Mouse (Mus musculus): ENCODE data around the gene Nalcn. TPM values are rescaled to one million over a fixed set of nuclear protein-coding genes. Genes with fewer than 3 reads are reported as not detected.

Nalcn gene
- polyA plus RNA-seq, 1 experiment, result 0.91 TPM

DNA sequence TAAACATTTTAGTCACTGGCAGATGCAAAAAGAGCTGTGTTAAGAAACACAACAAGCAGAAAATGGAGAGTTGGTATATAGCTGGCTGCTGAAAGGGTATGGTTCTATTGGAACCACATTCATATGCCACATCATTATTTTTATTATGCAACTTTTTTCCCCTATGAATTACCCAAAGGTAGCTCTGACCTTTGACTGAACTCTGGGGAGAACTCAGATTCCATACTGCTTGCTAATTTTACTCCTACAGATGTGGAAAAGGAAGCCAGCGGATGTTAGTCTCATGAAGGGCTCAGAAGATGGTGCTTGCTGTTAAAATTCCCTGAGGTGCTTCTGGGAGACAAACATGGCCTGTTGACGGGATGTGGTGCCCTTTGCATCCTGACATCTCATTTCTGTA is 389.9 kb downstream of the Nalcn start:
- TF ChIP-seq POLR2A (IDR thresholded peaks at IDR 0.05; ENCODE audit: insufficient read depth, low read length), result no peak
- no peak for TF ChIP-seq CTCF (IDR thresholded peaks at IDR 0.05; ENCODE audit: low read depth, low read length)
- no peak for TF ChIP-seq EP300 (IDR thresholded peaks at IDR 0.05; ENCODE audit: insufficient read depth, low read depth, low read length)
- Histone ChIP-seq H3K36me3 (ENCODE audit: control insufficient read depth, insufficient read depth, low read length, poor library complexity, severe bottlenecking) (no peaks in the 10 kb centered on the region), H3K9ac (ENCODE audit: low read depth, poor library complexity, severe bottlenecking) (no peak overlapping the region), H3K4me3 (ENCODE audit: low read depth, low read length) (no peak overlapping the region), H3K4me1 (ENCODE audit: control insufficient read depth, insufficient read depth, low read length) (no peaks in the 10 kb centered on the region), H3K27me3 (ENCODE audit: control insufficient read depth, insufficient read depth, low read length, poor library complexity, severe bottlenecking) (no peaks in the 10 kb centered on the region), H3K9me3 (replicated peaks; ENCODE audit: control insufficient read depth, insufficient read depth, low read length, poor library complexity, severe bottlenecking) (no peaks in the 10 kb centered on the region), H3K27ac (ENCODE audit: insufficient read depth, low read length) (no peak overlapping the region)

DNA sequence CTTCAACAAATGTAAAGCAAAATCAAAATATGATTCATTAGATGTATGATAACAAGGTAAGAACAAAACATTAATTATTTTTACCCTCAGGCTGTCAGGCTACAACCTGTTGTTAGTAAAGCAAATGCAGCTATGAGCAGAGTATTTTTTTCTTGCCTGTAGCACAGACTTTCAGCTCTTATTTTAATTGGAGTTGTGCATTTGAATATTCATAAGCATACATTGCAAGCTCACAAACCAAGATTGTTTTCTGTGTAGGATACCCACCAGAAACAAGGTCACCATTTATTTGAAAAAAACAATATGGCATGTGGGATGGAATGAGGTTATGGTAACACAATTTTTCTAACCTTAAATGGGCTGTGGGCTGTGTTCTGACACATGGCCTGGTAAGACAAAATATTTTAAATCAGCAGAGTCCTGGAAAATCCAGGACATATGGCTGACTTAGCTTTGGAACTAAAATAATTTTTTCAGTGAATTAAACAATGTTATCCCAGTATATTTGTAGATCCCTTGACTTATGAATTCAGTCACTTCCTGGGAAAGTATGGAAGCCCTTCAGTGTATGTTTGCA is 394.2 kb downstream of the Nalcn start:
- no peak for TF ChIP-seq EP300 (IDR thresholded peaks at IDR 0.05; ENCODE audit: insufficient read depth, low read depth, low read length)
- no peak for TF ChIP-seq POLR2A (IDR thresholded peaks at IDR 0.05; ENCODE audit: insufficient read depth, low read length)
- no peak for TF ChIP-seq CTCF (IDR thresholded peaks at IDR 0.05; ENCODE audit: low read depth, low read length)
- no peaks in the 10 kb centered on the region for H3K4me1 ChIP-seq (ENCODE audit: control insufficient read depth, insufficient read depth, low read length)
- H3K36me3 ChIP-seq (ENCODE audit: control insufficient read depth, insufficient read depth, low read length, poor library complexity, severe bottlenecking), result no peaks in the 10 kb centered on the region
- H3K27ac ChIP-seq (ENCODE audit: insufficient read depth, low read length), result no peak overlapping the region
- no peaks in the 10 kb centered on the region for H3K27me3 ChIP-seq (ENCODE audit: control insufficient read depth, insufficient read depth, low read length, poor library complexity, severe bottlenecking)
- H3K9me3 ChIP-seq (replicated peaks; ENCODE audit: control insufficient read depth, insufficient read depth, low read length, poor library complexity, severe bottlenecking), result no peaks in the 10 kb centered on the region
- no peak overlapping the region for H3K4me3 ChIP-seq (ENCODE audit: low read depth, low read length)
- no peak overlapping the region for H3K9ac ChIP-seq (ENCODE audit: low read depth, poor library complexity, severe bottlenecking)

Other genes starting within 250 kb of the Nalcn start
- 0.20 and 0.24 TPM in 2 replicates for gene Itgbl1, start 32.8 kb upstream of the Nalcn start, polyA plus RNA-seq (2011; ENCODE audit: insufficient read depth, insufficient read length, low read depth, missing spikeins)